Mouse (Mus musculus) hindbrain, embryonic 13.5 days (tissue): ENCODE results near the gene Dot1l. TPM values are rescaled to one million over a fixed set of nuclear protein-coding genes. Genes with fewer than 3 reads are reported as not detected.
A peak's percentile ranks its signal among the peaks of the same experiment; 100 is the strongest.
"Not testable (repeated sequence)": the region's sequence is repeated elsewhere in the genome, so short reads cannot be mapped to it uniquely, and the experiment has no call there.

Experiments used
- ATAC-seq: fragments of 200-750 bp; cut with Nextera tagmentation; 2 replicates; pipeline ENCODE4 v1.8.0; 2017; ENCODE audit warnings: moderate TSS enrichment; ENCODE audit not compliant: low FRiP score
- H3K27ac ChIP-seq: fragments of 300-500 bp; sonication (generic); 2 replicates; pipeline ENCODE4 v1.5.1; 2015; ENCODE audit warnings: inconsistent platforms, mild to moderate bottlenecking, moderate library complexity
- H3K27me3 ChIP-seq: fragments of 300-500 bp; sonication (generic); 2 replicates; pipeline ENCODE4 v1.6.1; 2015; ENCODE audit warnings: mild to moderate bottlenecking, inconsistent platforms
- H3K36me3 ChIP-seq: fragments of 300-500 bp; sonication (generic); 2 replicates; pipeline ENCODE4 v1.6.1; 2015; ENCODE audit warnings: mild to moderate bottlenecking, inconsistent platforms
- H3K4me1 ChIP-seq: fragments of 300-500 bp; sonication (generic); replicated peaks from 2 replicates; pipeline ENCODE4 v1.6.1; 2015; ENCODE audit warnings: inconsistent platforms
- H3K4me2 ChIP-seq: fragments of 300-500 bp; sonication (generic); 2 replicates; pipeline ENCODE4 v1.6.1; 2015; ENCODE audit warnings: inconsistent platforms, mild to moderate bottlenecking, moderate library complexity
- H3K4me3 ChIP-seq: fragments of 300-500 bp; sonication (generic); 2 replicates; pipeline ENCODE4 v1.5.1; 2015; ENCODE audit warnings: mild to moderate bottlenecking, inconsistent platforms
- H3K9ac ChIP-seq: fragments of 300-500 bp; sonication (generic); 2 replicates; pipeline ENCODE4 v1.6.1; 2015; ENCODE audit warnings: mild to moderate bottlenecking, inconsistent platforms
- H3K9me3 ChIP-seq: fragments of 300-500 bp; sonication (generic); 2 replicates; pipeline ENCODE4 v1.6.1; 2016; ENCODE audit warnings: inconsistent platforms
- WGBS: fragments of 180-500 bp; shearing (Covaris S2); methylation state at CpG from one replicate; pipeline ENCODE4 v1.1.7; 2015; 5-methylcytosine and 5-hydroxymethylcytosine counted together
- polyA plus RNA-seq: library from polyadenylated mRNA; unstranded; fragments of >200 nt; fragmentation: Nextera tagmentation; extraction: Ambion mirVana; gene quantifications from 2 replicates; pipeline ENCODE4 v1.2.1, GENCODE M21; 2015

The Dot1l gene
- polyA plus RNA-seq, 1 experiment from 2014 or later: 19.4 TPM

- WGBS: under 1% methylated on average over 58 of the region's 58 CpGs
- H3K4me2 ChIP-seq: peak overlapping the region; percentile 95
- H3K9me3 ChIP-seq: no peaks in the 10 kb centered on the region
- H3K4me1 ChIP-seq: peaks cover 46% of the 10 kb centered on the region
- peak overlapping the region; percentile 82 for H3K9ac ChIP-seq
- ATAC-seq: peak; percentile 78
- H3K36me3 ChIP-seq: peaks cover 34% of the 10 kb centered on the region
- H3K27me3 ChIP-seq: peaks cover 52% of the 10 kb centered on the region
- H3K4me3 ChIP-seq: peak overlapping the region; percentile 52
- peak overlapping the region; percentile 89 for H3K27ac ChIP-seq
Measured at GRCm38 (mm10) chr10:80807057-80807627, 52.1 kb downstream of the Dot1l start.

DNA sequence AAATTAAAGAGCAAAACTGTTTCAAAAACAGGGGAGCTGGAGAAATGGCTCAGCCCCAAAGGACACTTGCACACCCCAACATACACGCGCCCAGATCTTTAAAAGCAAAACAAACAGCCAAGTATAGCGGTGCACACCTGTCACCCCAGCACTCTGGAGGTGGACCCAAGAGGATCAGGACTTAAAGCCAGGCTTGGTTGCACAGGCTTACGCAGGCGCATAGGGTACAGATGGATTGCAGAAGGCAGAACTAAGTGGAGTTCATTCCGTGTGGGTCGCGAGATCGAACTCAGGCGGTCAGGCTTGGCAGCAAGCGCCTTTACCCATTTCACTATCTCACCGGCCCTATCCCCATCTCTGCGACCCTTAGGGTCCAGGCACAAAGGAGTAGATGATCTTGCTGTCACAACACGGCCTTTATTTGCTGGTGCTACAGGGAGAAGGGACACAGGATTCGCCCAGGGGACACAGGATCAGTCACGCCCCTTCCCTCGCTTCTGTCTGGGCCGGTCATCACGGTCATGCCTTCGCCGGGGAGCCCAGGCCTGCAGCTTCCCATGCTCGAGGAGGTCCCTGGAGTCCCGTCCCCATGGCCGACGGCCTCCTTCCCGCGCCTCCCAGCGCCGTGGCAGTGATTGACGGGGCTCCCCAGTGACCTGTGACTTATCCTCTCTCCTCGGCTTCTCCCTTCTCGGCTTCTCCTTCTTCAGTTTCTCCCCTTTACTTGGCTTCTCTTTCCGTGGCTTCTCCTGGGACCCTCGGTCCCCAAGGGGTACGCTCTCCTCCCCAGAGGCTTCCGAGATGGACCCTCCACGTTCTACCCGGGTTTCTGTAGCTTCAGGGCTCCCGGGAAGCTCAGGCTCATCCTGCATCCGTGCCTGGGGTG lies 53.3 kb downstream of the Dot1l start:
- H3K9ac ChIP-seq: peak overlapping the region; percentile 60
- peak overlapping the region; percentile 89 for H3K27ac ChIP-seq
- H3K4me3 ChIP-seq: peak overlapping the region; percentile 0; the same call in 1 of the 2 replicates
- WGBS: 18% methylated on average over 40 of the region's 40 CpGs
- peak overlapping the region; percentile 95 for H3K4me2 ChIP-seq
- H3K36me3 ChIP-seq: peaks cover 22% of the 10 kb centered on the region
- H3K9me3 ChIP-seq: no peaks in the 10 kb centered on the region
- H3K4me1 ChIP-seq: peaks cover 46% of the 10 kb centered on the region
- no peak for ATAC-seq
- H3K27me3 ChIP-seq: peaks cover 54% of the 10 kb centered on the region

DNA sequence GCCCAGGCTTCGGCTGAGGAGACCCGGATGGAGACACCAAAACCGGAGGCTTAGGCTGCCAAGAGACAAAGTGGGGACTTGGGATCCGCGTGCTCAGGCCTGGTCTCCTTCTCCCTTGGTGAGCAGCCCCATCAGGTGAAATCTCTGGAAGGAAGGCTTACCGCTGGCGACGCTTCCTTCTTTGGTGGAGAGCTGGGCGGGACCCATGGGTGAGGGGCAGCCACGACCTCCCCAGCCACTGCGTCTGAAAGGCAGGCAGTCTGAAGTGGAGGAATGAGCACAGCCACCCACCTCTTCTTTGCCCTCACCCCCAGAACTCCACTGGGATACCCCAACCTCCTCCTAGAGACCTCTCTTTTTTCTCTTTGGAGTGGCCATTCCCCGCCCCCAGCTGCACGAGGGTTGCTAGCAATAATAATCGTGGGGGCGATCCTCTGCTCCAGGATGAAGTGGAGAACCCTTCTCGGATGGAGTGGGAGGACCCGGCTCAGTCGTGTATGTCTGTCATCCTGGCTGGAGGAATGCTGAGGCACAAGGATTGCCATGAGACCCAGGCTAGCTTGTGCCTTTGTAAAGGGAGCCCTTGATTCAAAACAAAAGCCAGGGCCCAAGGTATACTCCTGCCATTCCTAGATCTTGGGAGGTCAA lies 54.1 kb downstream of the Dot1l start:
- Histone ChIP-seq H3K9ac (peak overlapping the region; percentile 60), H3K4me3 (0 out of 2 replicates have a peak overlapping the region, but pooled peaks have one; percentile 0), H3K4me2 (peak overlapping the region; percentile 35), H3K27ac (no peak overlapping the region), H3K9me3 (no peaks in the 10 kb centered on the region), H3K36me3 (peaks cover 14% of the 10 kb centered on the region), H3K4me1 (peaks cover 46% of the 10 kb centered on the region), H3K27me3 (peaks cover 56% of the 10 kb centered on the region)
- WGBS: 9% methylated on average over 18 of the region's 18 CpGs
- no peak for ATAC-seq

DNA sequence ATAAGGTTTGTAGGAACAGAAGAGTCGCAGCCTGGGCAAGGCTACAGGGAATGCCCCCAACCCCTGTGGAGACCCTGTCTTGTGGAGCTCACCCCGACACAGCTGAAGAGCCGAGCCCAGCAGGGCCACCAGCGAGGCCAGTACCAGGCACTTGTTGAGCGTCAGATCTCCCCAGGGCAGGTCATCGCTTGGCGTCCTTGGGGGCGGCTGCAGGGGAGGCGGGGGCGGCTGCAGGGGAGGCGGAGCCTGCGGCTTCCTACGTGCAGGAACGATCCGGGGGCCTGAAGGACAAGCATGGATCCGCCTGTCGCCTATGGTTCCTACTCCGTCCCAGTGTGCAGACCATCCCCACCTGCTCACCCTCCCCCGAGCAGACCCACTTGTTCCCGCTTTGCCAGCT lies 55.1 kb downstream of the Dot1l start:
- Histone ChIP-seq H3K27me3 (peaks cover 47% of the 10 kb centered on the region), H3K27ac (no peak overlapping the region), H3K9me3 (no peaks in the 10 kb centered on the region), H3K9ac (0 out of 2 replicates have a peak overlapping the region, but pooled peaks have one; percentile 29), H3K4me2 (no peak overlapping the region), H3K36me3 (peaks cover 4% of the 10 kb centered on the region), H3K4me3 (no peak overlapping the region; the same call in 1 of the 2 replicates), H3K4me1 (peaks cover 46% of the 10 kb centered on the region)
- WGBS: 7% methylated on average over 20 of the region's 20 CpGs
- no peak for ATAC-seq

GRCm38 (mm10) chr10:80812391-80813041 lies 57.5 kb downstream of the Dot1l start:
- no peak overlapping the region for H3K4me2 ChIP-seq
- ATAC-seq: no peak
- H3K36me3 ChIP-seq: no peaks in the 10 kb centered on the region
- no peak overlapping the region for H3K4me3 ChIP-seq
- H3K9ac ChIP-seq: peak overlapping the region; percentile 46
- peaks cover 36% of the 10 kb centered on the region for H3K27me3 ChIP-seq
- 67% methylated on average over 5 of the region's 5 CpGs for WGBS
- H3K27ac ChIP-seq: no peak overlapping the region
- peaks cover 26% of the 10 kb centered on the region for H3K4me1 ChIP-seq
- H3K9me3 ChIP-seq: no peaks in the 10 kb centered on the region

DNA sequence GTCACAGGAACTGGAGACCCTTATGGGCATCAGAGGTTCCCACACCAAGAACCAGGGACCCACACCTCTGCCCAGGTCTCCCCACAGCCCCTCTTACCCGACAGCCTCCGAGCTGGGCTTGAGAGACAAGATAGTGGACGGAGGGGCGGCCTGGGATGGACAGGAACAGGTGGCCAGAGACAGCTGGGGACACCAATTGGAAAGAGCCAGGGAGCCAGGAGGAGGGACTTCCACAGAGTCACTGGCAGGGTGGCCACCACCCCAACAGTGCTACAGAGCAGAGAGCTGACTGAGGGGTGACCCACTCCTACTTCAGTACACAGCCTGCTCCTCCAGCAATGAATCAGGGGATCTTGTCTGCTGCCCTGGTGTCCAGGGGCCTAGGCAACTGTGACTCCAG lies 58.4 kb downstream of the Dot1l start, which contains the start of gene Jsrp1:
Gene Jsrp1, minus strand, starts transcription at position 133 of the 400 bp plus-strand sequence.
- H3K9ac ChIP-seq: peak within 1 kb of the TSS; percentile 46; the same call in 1 of the 2 replicates
- H3K4me3 ChIP-seq: no peak within 1 kb of the TSS
- no peak within 1 kb of the TSS for H3K4me2 ChIP-seq
- no peaks in the 10 kb centered on the region for H3K9me3 ChIP-seq
- no peak within 1 kb of the TSS for H3K27ac ChIP-seq
- H3K27me3 ChIP-seq: peaks cover 32% of the 10 kb centered on the region
- 80% methylated on average over 4 of the region's 4 CpGs for WGBS
- H3K4me1 ChIP-seq: peaks cover 17% of the 10 kb centered on the region
- no peak for ATAC-seq
- no peaks in the 10 kb centered on the region for H3K36me3 ChIP-seq

DNA sequence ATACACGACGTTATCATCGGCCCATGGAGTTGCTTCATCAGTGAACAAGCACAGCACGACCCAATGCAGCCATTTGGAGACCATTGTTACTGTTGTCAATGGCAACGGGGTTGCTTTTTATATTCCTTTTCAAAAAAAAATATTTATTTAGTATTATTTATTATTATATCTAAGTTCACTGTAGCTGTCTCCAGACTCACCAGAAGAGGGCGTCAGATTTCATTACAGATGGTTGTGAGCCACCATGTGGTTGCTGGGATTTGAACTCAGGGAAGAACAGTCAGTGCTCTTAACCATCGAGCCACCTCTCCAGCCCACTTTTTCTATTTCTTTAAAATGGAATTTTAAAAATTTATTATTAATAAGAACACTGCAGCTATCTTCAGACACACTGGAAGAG lies 59.8 kb downstream of the Dot1l start:
- Histone ChIP-seq H3K9me3 (no peaks in the 10 kb centered on the region), H3K9ac (no peak overlapping the region), H3K27me3 (peaks cover 21% of the 10 kb centered on the region), H3K27ac (no peak overlapping the region), H3K4me2 (no peak overlapping the region), H3K36me3 (no peaks in the 10 kb centered on the region), H3K4me1 (peaks cover 6% of the 10 kb centered on the region), H3K4me3 (no peak overlapping the region)
- ATAC-seq: no peak
- 65% methylated on average over 7 of the region's 7 CpGs for WGBS

- H3K4me3 ChIP-seq, H3K9ac ChIP-seq, H3K4me2 ChIP-seq, H3K27ac ChIP-seq, H3K27me3 ChIP-seq, H3K36me3 ChIP-seq, H3K4me1 ChIP-seq, H3K9me3 ChIP-seq, ATAC-seq: not testable (repeated sequence)
- 83% methylated on average over 3 of the region's 3 CpGs for WGBS
Measured at GRCm38 (mm10) chr10:80816303-80816702, 61.3 kb downstream of the Dot1l start.

- H3K4me1 ChIP-seq: no peaks in the 10 kb centered on the region
- H3K9me3 ChIP-seq: no peaks in the 10 kb centered on the region
- H3K27ac ChIP-seq: no peak overlapping the region
- no peaks in the 10 kb centered on the region for H3K36me3 ChIP-seq
- H3K27me3 ChIP-seq: peaks cover 8% of the 10 kb centered on the region
- no peak overlapping the region for H3K4me3 ChIP-seq
- WGBS: 74% methylated on average over 2 of the region's 2 CpGs
- H3K4me2 ChIP-seq: no peak overlapping the region
- no peak overlapping the region for H3K9ac ChIP-seq
- no peak for ATAC-seq
Measured at GRCm38 (mm10) chr10:80817164-80817563, 62.2 kb downstream of the Dot1l start.

DNA sequence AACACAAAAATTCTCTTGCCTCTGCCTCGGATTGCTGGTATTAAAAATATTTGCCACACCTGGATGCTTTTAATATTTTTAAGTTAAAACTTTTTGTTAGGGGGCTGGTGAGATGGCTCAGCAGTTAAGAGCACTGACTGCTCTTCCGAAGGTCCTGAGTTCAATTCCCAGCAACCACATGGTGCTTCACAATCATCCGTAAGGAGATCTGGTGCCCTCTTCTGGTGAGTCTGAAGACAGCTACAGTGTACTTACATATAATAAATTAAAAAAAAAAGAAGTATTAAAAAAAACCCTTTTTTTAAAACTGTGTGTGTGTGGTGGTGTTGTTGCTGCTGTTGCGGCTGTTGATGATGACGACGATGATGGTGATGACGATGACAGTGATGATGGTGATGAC lies 62.9 kb downstream of the Dot1l start:
- H3K27ac ChIP-seq, H3K9me3 ChIP-seq, H3K4me1 ChIP-seq, H3K27me3 ChIP-seq, ATAC-seq, H3K4me3 ChIP-seq, H3K4me2 ChIP-seq, H3K36me3 ChIP-seq, H3K9ac ChIP-seq: not testable (repeated sequence)
- 80% methylated on average over 7 of the region's 7 CpGs for WGBS

GRCm38 (mm10) chr10:80818599-80819281 lies 63.7 kb downstream of the Dot1l start:
- Histone ChIP-seq H3K9me3 (no peaks in the 10 kb centered on the region), H3K4me1 (no peaks in the 10 kb centered on the region)
- ATAC-seq: no peak

More at GRCm38 (mm10) chr10:80818599-80819281, 63.7 kb downstream of the Dot1l start:
- no peak overlapping the region for H3K4me2 ChIP-seq
- H3K36me3 ChIP-seq: no peaks in the 10 kb centered on the region
- H3K4me3 ChIP-seq: no peak overlapping the region
- no peak overlapping the region for H3K27ac ChIP-seq
- 52% methylated on average over 6 of the region's 6 CpGs for WGBS
- H3K9ac ChIP-seq: 0 out of 2 replicates have a peak overlapping the region, but pooled peaks have one; percentile 6
- H3K27me3 ChIP-seq: peaks cover 4% of the 10 kb centered on the region; the same call in 1 of the 2 replicates
